Mouse (Mus musculus): ENCODE measurements around the gene Dnajc27. TPM values are rescaled to one million over a fixed set of nuclear protein-coding genes. Genes with fewer than 3 reads are reported as not detected.

Dnajc27 gene
- polyA plus RNA-seq, 2 experiments = 1.2 to 1.8 TPM

DNA sequence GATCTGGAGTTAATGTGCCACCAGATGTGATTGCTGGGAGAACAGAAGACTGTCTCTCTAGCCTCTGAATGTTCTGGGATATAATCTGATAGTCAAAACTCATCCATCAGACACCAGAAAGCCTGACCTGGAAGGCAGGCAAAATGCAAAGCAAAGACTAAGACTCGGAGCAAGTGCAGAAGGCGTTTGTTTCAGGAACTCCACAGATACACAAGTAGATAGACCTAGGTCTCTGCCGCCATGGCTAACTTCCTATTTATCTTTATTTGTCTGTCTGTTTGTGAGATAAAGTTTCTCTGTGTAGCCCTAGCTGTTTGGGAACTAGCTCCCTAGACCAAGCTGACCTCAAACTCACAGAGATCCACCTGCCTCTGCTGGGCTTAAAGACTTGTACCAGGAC lies 28.7 kb upstream of the Dnajc27 start:
- no peak for TF ChIP-seq CTCF (IDR thresholded peaks at IDR 0.05; ENCODE audit: low read depth)
- TF ChIP-seq EP300 (IDR thresholded peaks at IDR 0.05; ENCODE audit: low read depth) = no peak
- no peaks in the 10 kb centered on the region for H3K36me3 ChIP-seq (replicated peaks; ENCODE audit: control insufficient read depth, insufficient read depth, low read depth)
- no peak overlapping the region for H3K27ac ChIP-seq
- no peak overlapping the region for H3K4me3 ChIP-seq (ENCODE audit: insufficient read depth in 1 of 2, low read depth in 2 of 2, low read length in 2 of 2)
- DNase-seq (ENCODE audit: low read depth in 3 of 3, low spot score in 3 of 3) = no peak
- no peak overlapping the region for H3K9ac ChIP-seq (replicated peaks)
- WGBS (ENCODE audit: insufficient replicate concordance) = 22% methylated on average over 3 of the region's 3 CpGs
- no peak for ATAC-seq (ENCODE audit: insufficient read depth)
- no peaks in the 10 kb centered on the region for H3K9me3 ChIP-seq (ENCODE audit: control insufficient read depth, low read length)
- no peaks in the 10 kb centered on the region for H3K4me1 ChIP-seq (replicated peaks; ENCODE audit: control insufficient read depth in 2 of 2, insufficient read depth in 2 of 2, low read length in 1 of 2)
- no peak overlapping the region for H3K4me2 ChIP-seq (ENCODE audit: low read depth)
- H3K27me3 ChIP-seq (ENCODE audit: control insufficient read depth, insufficient read depth, low read length) = no peaks in the 10 kb centered on the region

DNA sequence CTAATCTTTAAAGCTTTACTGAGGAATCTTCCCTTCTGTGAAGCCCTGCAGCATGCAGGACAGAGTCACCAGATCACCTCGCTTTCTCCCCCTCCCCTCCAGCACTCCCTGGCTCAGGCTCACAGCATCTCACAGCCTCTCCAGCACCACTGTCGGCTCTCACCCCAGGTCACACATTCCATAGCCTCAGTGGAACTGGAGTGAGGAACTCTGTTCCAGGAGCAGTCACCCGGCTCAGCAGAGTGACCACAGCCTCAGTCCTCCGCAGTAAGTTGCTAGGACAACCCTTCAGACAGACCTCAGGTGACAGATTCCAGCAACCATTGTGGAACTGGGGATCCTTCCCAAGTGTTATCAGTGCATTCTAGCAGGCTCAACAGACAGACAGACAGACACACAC lies 27.5 kb upstream of the Dnajc27 start:
- 29% methylated on average over 4 of the region's 4 CpGs for WGBS (ENCODE audit: insufficient replicate concordance)
- DNase-seq (ENCODE audit: low read depth in 3 of 3, low spot score in 3 of 3) = no peak
- no peak for TF ChIP-seq EP300 (IDR thresholded peaks at IDR 0.05; ENCODE audit: low read depth)
- no peak for TF ChIP-seq CTCF (IDR thresholded peaks at IDR 0.05; ENCODE audit: low read depth)

DNA sequence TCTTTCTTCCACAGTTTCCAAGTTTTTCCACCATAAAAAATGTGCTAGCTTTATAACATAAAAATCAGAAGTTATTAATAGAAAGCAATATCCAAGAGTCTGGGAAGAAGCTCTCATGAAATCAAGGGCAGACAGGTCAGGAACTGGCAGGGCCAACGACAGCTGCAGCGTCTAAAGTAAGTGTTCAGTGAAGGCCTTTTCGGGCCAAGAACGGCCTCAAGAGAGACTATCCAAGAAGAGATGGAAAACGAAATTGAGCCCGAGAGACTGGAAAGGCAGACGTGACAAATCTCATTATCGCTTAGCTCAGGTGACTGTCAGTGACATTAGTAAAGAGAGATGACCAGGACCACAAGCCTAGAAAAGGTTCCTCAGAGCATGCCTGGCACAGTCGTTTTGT lies 24.1 kb upstream of the Dnajc27 start:
- 60% methylated on average over 9 of the region's 9 CpGs for WGBS (ENCODE audit: insufficient replicate concordance)
- Histone ChIP-seq H3K4me2 (ENCODE audit: low read depth) (no peak overlapping the region), H3K9ac (replicated peaks) (no peak overlapping the region), H3K4me3 (ENCODE audit: insufficient read depth in 1 of 2, low read depth in 2 of 2, low read length in 2 of 2) (no peak overlapping the region), H3K27me3 (ENCODE audit: control insufficient read depth, insufficient read depth, low read length) (no peaks in the 10 kb centered on the region), H3K27ac (no peak overlapping the region), H3K4me1 (replicated peaks; ENCODE audit: control insufficient read depth in 2 of 2, insufficient read depth in 2 of 2, low read length in 1 of 2) (0 out of 4 replicates have a peak, but pooled peaks cover 0 to 2% of the 10 kb centered on the region in 2 experiments), H3K9me3 (ENCODE audit: control insufficient read depth, low read length) (no peaks in the 10 kb centered on the region), H3K36me3 (replicated peaks; ENCODE audit: control insufficient read depth, insufficient read depth, low read depth) (no peaks in the 10 kb centered on the region)
- ATAC-seq (ENCODE audit: insufficient read depth) = no peak
- DNase-seq (ENCODE audit: low read depth in 3 of 3, low spot score in 3 of 3) = no peak
- TF ChIP-seq CTCF (IDR thresholded peaks at IDR 0.05; ENCODE audit: low read depth) (no peak), EP300 (IDR thresholded peaks at IDR 0.05; ENCODE audit: low read depth) (no peak)

More for the DNA sequence above, 27.5 kb upstream of the Dnajc27 start:
- no peak for ATAC-seq (ENCODE audit: insufficient read depth)
- Histone ChIP-seq H3K4me1 (replicated peaks; ENCODE audit: control insufficient read depth in 2 of 2, insufficient read depth in 2 of 2, low read length in 1 of 2) (no peaks in the 10 kb centered on the region), H3K4me2 (ENCODE audit: low read depth) (no peak overlapping the region), H3K9ac (replicated peaks) (no peak overlapping the region), H3K36me3 (replicated peaks; ENCODE audit: control insufficient read depth, insufficient read depth, low read depth) (no peaks in the 10 kb centered on the region), H3K4me3 (ENCODE audit: insufficient read depth in 1 of 2, low read depth in 2 of 2, low read length in 2 of 2) (no peak overlapping the region), H3K27ac (no peak overlapping the region), H3K27me3 (ENCODE audit: control insufficient read depth, insufficient read depth, low read length) (no peaks in the 10 kb centered on the region), H3K9me3 (ENCODE audit: control insufficient read depth, low read length) (no peaks in the 10 kb centered on the region)

DNA sequence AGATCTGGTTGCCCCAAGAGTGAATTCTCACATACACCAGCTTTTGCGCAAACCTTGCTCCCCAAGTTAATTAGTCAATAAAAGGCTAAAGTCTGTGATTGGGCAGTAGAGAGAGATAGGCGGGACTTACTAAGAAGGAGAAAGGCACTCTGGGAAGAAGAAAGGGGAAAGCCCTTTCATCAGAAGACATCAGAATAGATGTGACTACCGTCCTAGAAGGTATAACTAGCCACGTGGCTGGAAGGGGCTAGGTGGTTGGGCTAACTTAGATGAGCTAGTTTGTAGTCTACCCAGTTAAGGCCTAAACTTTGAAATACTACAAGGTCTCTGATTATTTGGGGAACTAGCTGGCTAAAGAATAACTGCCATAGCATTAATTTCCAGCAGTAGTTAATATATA lies 22.7 kb upstream of the Dnajc27 start:
- WGBS (ENCODE audit: insufficient replicate concordance) = 60% methylated on average over 4 of the region's 4 CpGs

DNA sequence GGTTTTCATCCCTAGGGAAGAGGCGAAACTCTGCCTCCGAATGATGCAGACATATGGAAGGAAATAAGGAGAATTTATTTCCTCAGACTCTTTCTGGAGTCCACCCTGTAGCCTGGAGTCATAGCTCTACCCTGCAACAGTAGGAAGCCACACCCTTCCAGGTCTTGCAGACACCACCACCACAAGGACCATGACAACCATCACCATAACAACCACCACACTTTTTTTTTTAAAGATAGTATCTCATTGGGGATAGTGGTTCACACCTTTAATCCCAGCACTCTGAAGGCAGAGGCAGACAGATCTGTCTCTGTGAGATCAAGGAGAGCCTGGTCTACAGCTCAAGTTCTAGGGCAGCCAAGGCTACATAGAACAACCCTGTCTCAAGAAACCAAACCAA lies 16.9 kb upstream of the Dnajc27 start:
- WGBS (ENCODE audit: insufficient replicate concordance) = 74% methylated on average over 2 of the region's 2 CpGs
- no peak overlapping the region for H3K9ac ChIP-seq (replicated peaks)
- DNase-seq (ENCODE audit: low read depth in 3 of 3, low spot score in 3 of 3) = no peak
- ATAC-seq (ENCODE audit: insufficient read depth) = no peak
- no peak overlapping the region for H3K4me3 ChIP-seq (ENCODE audit: insufficient read depth in 1 of 2, low read depth in 2 of 2, low read length in 2 of 2)
- no peaks in the 10 kb centered on the region for H3K27me3 ChIP-seq (ENCODE audit: control insufficient read depth, insufficient read depth, low read length)
- no peaks in the 10 kb centered on the region for H3K9me3 ChIP-seq (ENCODE audit: control insufficient read depth, low read length)
- no peak overlapping the region for H3K4me2 ChIP-seq (ENCODE audit: low read depth)
- no peak overlapping the region for H3K27ac ChIP-seq
- TF ChIP-seq CTCF (IDR thresholded peaks at IDR 0.05; ENCODE audit: low read depth) (no peak), EP300 (IDR thresholded peaks at IDR 0.05; ENCODE audit: low read depth) (no peak)
- no peaks in the 10 kb centered on the region for H3K36me3 ChIP-seq (replicated peaks; ENCODE audit: control insufficient read depth, insufficient read depth, low read depth)
- peaks cover 4 to 21% of the 10 kb centered on the region in 2 experiments; a peak in 3 of 4 replicates for H3K4me1 ChIP-seq (replicated peaks; ENCODE audit: control insufficient read depth in 2 of 2, insufficient read depth in 2 of 2, low read length in 1 of 2)

More for the DNA sequence above, 22.7 kb upstream of the Dnajc27 start:
- DNase-seq (ENCODE audit: low read depth in 3 of 3, low spot score in 3 of 3) = no peak
- no peaks in the 10 kb centered on the region for H3K36me3 ChIP-seq (replicated peaks; ENCODE audit: control insufficient read depth, insufficient read depth, low read depth)
- ATAC-seq (ENCODE audit: insufficient read depth) = no peak
- TF ChIP-seq EP300 (IDR thresholded peaks at IDR 0.05; ENCODE audit: low read depth) (no peak), CTCF (IDR thresholded peaks at IDR 0.05; ENCODE audit: low read depth) (no peak)
- H3K4me1 ChIP-seq (replicated peaks; ENCODE audit: control insufficient read depth in 2 of 2, insufficient read depth in 2 of 2, low read length in 1 of 2) = peaks cover 0 to 6% of the 10 kb centered on the region in 2 experiments; a peak in 1 of 4 replicates
- H3K27ac ChIP-seq = no peak overlapping the region
- H3K4me3 ChIP-seq (ENCODE audit: insufficient read depth in 1 of 2, low read depth in 2 of 2, low read length in 2 of 2) = no peak overlapping the region
- H3K9me3 ChIP-seq (ENCODE audit: control insufficient read depth, low read length) = no peaks in the 10 kb centered on the region
- H3K4me2 ChIP-seq (ENCODE audit: low read depth) = no peak overlapping the region
- H3K9ac ChIP-seq (replicated peaks) = no peak overlapping the region
- no peaks in the 10 kb centered on the region for H3K27me3 ChIP-seq (ENCODE audit: control insufficient read depth, insufficient read depth, low read length)

All from liver, embryonic 14.5 days (tissue).